Mouse (Mus musculus): ENCODE measurements at regions not wholly inside any gene's neighbourhood (a gene's known extent, or its start where the extent isn't known, plus 50 kb on each side); places are given as distances from the start of the nearest gene placed in this dataset.

DNA sequence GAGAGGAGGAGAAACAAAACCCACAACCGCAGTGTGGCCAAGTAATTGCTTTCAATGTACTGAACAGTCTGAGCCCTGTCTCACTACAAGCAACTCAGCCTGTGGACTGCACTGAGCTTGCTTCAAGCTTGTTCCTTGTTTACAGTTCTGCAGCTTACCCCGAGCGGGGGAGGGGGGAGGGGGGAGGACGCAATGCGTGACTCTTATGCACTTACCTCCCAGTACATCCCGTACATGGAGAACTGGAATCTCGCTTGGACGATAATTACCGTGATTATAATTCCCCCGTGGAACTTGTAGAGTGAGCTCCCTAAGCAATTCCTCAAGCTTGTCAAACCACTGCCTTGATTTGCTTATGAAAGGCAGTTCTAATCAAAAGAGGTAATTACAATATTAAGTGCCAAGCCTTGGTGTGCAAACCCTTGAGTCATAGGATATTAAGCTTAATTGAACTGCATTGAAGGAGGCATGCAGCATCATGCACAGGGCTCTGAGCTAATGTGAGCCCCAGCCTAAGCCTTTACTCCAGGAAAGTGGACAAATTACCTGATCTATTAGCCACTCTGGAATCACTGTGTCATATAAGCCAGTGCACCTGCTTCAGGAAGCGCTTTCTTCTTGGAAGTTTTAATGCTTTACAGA lies 397.0 kb upstream of the Klf4 start:
- 29% methylated on average over 11 of the region's 11 CpGs for WGBS
- H3K4me1 ChIP-seq (ENCODE audit: insufficient read depth, low read length) = 0 out of 2 replicates have a peak, but pooled peaks cover 3% of the 10 kb centered on the region
- no peaks in the 10 kb centered on the region for H3K27me3 ChIP-seq (ENCODE audit: insufficient read depth, low read length)
- H3K4me3 ChIP-seq (ENCODE audit: low read length) = peak overlapping the region; percentile 20; the same call in 1 of the 2 replicates
- ATAC-seq (peak; percentile 83), DNase-seq (ENCODE audit: low spot score) (peak; percentile 59)
- 0 out of 2 replicates have a peak overlapping the region, but pooled peaks have one; percentile 11 for H3K27ac ChIP-seq
- H3K9ac ChIP-seq (replicated peaks; ENCODE audit: low read length) = no peak overlapping the region; the same call in 1 of the 2 replicates
- no peaks in the 10 kb centered on the region for H3K36me3 ChIP-seq (ENCODE audit: insufficient read depth, low read length)
- no peak for TF ChIP-seq CTCF (IDR thresholded peaks at IDR 0.05; ENCODE audit: low read depth)
- peak overlapping the region; percentile 48 for H3K4me2 ChIP-seq (ENCODE audit: low read depth, low read length)
- H3K9me3 ChIP-seq (ENCODE audit: low read length) = no peaks in the 10 kb centered on the region

DNA sequence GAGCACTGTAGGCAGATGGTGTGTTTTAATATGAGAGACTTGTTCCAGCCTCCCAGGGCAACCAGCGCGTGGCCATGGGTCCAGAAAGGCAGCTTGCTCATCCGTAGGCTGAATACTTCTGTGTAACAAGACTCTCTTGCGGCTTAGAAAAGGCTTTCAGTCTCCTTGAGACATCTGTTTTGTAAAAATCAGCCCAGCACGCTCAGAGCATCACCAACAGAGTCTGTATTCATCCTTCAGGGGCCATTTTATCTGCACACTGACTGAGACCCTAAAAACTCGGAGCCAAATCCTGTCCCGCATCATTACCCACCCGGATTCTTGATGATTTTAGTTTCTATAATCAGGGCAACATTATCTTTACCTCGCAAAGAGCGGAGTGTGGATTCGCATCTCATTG lies 396.4 kb upstream of the Klf4 start:
- H3K27ac ChIP-seq = peak overlapping the region; percentile 29; the same call in 1 of the 2 replicates
- ATAC-seq = peak; percentile 35; the same call in 1 of the 2 replicates
- TF ChIP-seq CTCF (IDR thresholded peaks at IDR 0.05; ENCODE audit: low read depth) = no peak

DNA sequence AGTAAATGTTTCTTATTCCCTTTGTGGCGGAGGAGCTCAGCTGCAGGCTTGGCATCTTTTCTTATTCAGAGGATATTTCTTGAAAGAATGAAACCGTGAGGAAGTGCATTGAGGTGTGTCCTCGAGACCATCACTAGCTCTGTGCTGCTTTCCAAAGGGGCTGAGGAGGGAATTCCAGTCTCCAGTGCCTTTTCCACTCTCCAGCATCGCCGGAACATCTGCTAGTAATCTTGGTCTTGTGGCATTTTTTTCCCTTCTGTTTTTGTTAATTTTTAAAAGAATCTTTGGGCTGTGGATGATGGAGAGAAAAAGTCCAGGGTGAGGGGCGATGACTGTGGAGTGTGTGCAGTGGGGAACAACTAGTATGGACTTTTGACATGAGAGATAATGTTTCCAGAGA lies 395.9 kb upstream of the Klf4 start:
- no peaks in the 10 kb centered on the region for H3K27me3 ChIP-seq (ENCODE audit: insufficient read depth, low read length)
- no peak for DNase-seq (ENCODE audit: low spot score)
- H3K4me1 ChIP-seq (ENCODE audit: insufficient read depth, low read length) = 0 out of 2 replicates have a peak, but pooled peaks cover 3% of the 10 kb centered on the region
- no peak for ATAC-seq
- H3K9me3 ChIP-seq (ENCODE audit: low read length) = no peaks in the 10 kb centered on the region
- WGBS = 70% methylated on average over 6 of the region's 6 CpGs
- no peak overlapping the region for H3K4me2 ChIP-seq (ENCODE audit: low read depth, low read length)
- H3K27ac ChIP-seq = no peak overlapping the region
- TF ChIP-seq CTCF (IDR thresholded peaks at IDR 0.05; ENCODE audit: low read depth) = no peak
- H3K36me3 ChIP-seq (ENCODE audit: insufficient read depth, low read length) = no peaks in the 10 kb centered on the region
- H3K9ac ChIP-seq (replicated peaks; ENCODE audit: low read length) = no peak overlapping the region
- H3K4me3 ChIP-seq (ENCODE audit: low read length) = no peak overlapping the region

More for the DNA sequence above, 396.4 kb upstream of the Klf4 start:
- Histone ChIP-seq H3K4me1 (ENCODE audit: insufficient read depth, low read length) (0 out of 2 replicates have a peak, but pooled peaks cover 3% of the 10 kb centered on the region), H3K4me2 (ENCODE audit: low read depth, low read length) (peak overlapping the region; percentile 48), H3K27me3 (ENCODE audit: insufficient read depth, low read length) (no peaks in the 10 kb centered on the region), H3K9me3 (ENCODE audit: low read length) (no peaks in the 10 kb centered on the region), H3K9ac (replicated peaks; ENCODE audit: low read length) (no peak overlapping the region), H3K36me3 (ENCODE audit: insufficient read depth, low read length) (no peaks in the 10 kb centered on the region), H3K4me3 (ENCODE audit: low read length) (no peak overlapping the region; the same call in 1 of the 2 replicates)
- 38% methylated on average over 11 of the region's 11 CpGs for WGBS
- peak; percentile 47 for DNase-seq (ENCODE audit: low spot score)

DNA sequence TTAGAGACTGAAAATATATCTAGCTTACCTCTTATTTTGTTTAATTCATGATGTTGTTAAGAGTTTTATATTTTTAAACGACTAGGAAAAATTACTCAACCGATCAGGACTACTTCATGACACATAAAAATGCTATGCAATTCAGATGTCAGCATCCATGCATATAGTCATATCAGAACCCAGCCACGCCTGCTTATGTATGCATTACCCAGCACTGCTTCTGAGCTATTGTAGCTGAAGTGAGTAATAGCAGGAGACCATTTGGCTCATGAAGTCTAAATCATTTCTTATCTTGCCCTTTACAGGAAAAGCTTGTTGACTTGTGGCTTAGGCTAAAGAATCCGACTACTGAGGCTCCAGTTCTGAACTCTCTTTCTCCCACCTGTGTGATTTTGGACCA lies 395.1 kb upstream of the Klf4 start:
- no peaks in the 10 kb centered on the region for H3K9me3 ChIP-seq (ENCODE audit: low read length)
- no peak overlapping the region for H3K27ac ChIP-seq
- H3K27me3 ChIP-seq (ENCODE audit: insufficient read depth, low read length) = no peaks in the 10 kb centered on the region
- no peak overlapping the region for H3K4me2 ChIP-seq (ENCODE audit: low read depth, low read length)
- H3K4me3 ChIP-seq (ENCODE audit: low read length) = no peak overlapping the region
- no peak overlapping the region for H3K9ac ChIP-seq (replicated peaks; ENCODE audit: low read length)
- no peaks in the 10 kb centered on the region for H3K36me3 ChIP-seq (ENCODE audit: insufficient read depth, low read length)
- no peak for TF ChIP-seq CTCF (IDR thresholded peaks at IDR 0.05; ENCODE audit: low read depth)
- DNase-seq (ENCODE audit: low spot score) = no peak
- 0 out of 2 replicates have a peak, but pooled peaks cover 3% of the 10 kb centered on the region for H3K4me1 ChIP-seq (ENCODE audit: insufficient read depth, low read length)
- WGBS = 89% methylated on average over 4 of the region's 4 CpGs
- ATAC-seq = no peak

DNA sequence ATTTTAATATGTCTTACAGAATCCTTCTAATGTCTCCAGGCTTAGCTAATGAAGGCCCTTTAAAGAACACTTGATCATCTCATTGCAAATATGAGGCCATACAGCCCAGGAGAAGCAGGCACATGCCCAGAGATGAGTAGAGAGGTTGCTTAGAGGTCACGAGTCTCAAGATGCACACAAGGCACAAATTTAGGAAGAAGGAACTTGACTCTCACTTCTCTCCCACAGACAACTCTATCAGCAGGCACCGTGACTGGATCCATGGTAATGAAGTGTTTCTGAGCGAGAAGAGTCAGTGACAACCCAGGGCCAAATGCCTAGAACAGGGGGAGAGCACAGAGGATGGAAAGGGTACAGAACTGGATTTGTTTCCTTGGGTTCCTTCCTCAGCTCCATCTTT lies 392.7 kb upstream of the Klf4 start:
- Histone ChIP-seq H3K27ac (no peak overlapping the region), H3K9ac (replicated peaks; ENCODE audit: low read length) (no peak overlapping the region), H3K27me3 (ENCODE audit: insufficient read depth, low read length) (no peaks in the 10 kb centered on the region), H3K4me1 (ENCODE audit: insufficient read depth, low read length) (0 out of 2 replicates have a peak, but pooled peaks cover 3% of the 10 kb centered on the region), H3K9me3 (ENCODE audit: low read length) (no peaks in the 10 kb centered on the region), H3K4me3 (ENCODE audit: low read length) (no peak overlapping the region), H3K36me3 (ENCODE audit: insufficient read depth, low read length) (no peaks in the 10 kb centered on the region), H3K4me2 (ENCODE audit: low read depth, low read length) (no peak overlapping the region)
- 88% methylated on average over 3 of the region's 3 CpGs for WGBS
- TF ChIP-seq CTCF (IDR thresholded peaks at IDR 0.05; ENCODE audit: low read depth) = no peak
- DNase-seq (ENCODE audit: low spot score) (no peak), ATAC-seq (no peak)

DNA sequence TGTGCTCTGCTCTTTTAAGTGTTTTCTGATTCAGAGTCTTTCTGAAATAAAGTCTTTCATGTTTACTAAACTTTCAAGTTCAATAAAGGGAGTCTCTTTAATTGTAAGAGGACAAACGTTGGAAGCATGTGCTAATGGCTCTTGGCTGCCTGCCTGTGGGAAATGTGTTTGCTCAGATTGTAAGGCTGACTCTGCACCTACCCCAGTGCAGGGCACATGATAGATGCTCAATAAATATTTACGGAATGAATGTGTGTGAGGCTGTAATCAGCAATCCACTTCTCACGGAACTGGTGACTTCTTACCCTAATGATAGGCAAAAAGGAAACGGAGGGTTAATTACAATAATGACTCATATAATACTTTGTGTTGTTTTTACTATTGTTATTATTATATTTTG lies 389.0 kb upstream of the Klf4 start:
- no peaks in the 10 kb centered on the region for H3K4me1 ChIP-seq (ENCODE audit: insufficient read depth, low read length)
- H3K27me3 ChIP-seq (ENCODE audit: insufficient read depth, low read length) = no peaks in the 10 kb centered on the region
- H3K4me2 ChIP-seq (ENCODE audit: low read depth, low read length) = no peak overlapping the region
- no peaks in the 10 kb centered on the region for H3K36me3 ChIP-seq (ENCODE audit: insufficient read depth, low read length)
- no peak overlapping the region for H3K4me3 ChIP-seq (ENCODE audit: low read length)
- ATAC-seq (no peak), DNase-seq (ENCODE audit: low spot score) (no peak)
- H3K9me3 ChIP-seq (ENCODE audit: low read length) = no peaks in the 10 kb centered on the region
- H3K27ac ChIP-seq = no peak overlapping the region
- 75% methylated on average over 4 of the region's 4 CpGs for WGBS
- H3K9ac ChIP-seq (replicated peaks; ENCODE audit: low read length) = no peak overlapping the region
- TF ChIP-seq CTCF (IDR thresholded peaks at IDR 0.05; ENCODE audit: low read depth) = no peak

Data from hindbrain, postnatal 0 days (tissue).